Mouse (Mus musculus) activated CD4-positive, CD25-positive, alpha-beta regulatory T cell, adult 4 months (primary cell): ENCODE measurements at regions not wholly inside any gene's neighbourhood (a gene's known extent, or its start where the extent isn't known, plus 50 kb on each side); places are given as distances from the start of the nearest gene placed in this dataset.
"Not testable (repeated sequence)": the region's sequence is repeated elsewhere in the genome, so short reads cannot be mapped to it uniquely, and the experiment has no call there.

Experiments
- ATAC-seq: one replicate; pipeline ENCODE4 v1.8.0; 2017

GRCm38 (mm10) chr13:7007091-7007490 is 358.5 kb upstream of the Pfkp start:
- no peak for ATAC-seq

- ATAC-seq = not testable (repeated sequence)
Observed at GRCm38 (mm10) chr13:6998508-6999278, 350.1 kb upstream of the Pfkp start.

GRCm38 (mm10) chr13:6998094-6998493 is 349.5 kb upstream of the Pfkp start:
- no peak for ATAC-seq

GRCm38 (mm10) chr13:6992323-6992994 is 343.9 kb upstream of the Pfkp start:
- no peak for ATAC-seq

- ATAC-seq = no peak
Observed at GRCm38 (mm10) chr13:6991714-6992113, 343.1 kb upstream of the Pfkp start.

GRCm38 (mm10) chr13:6985012-6985996 is 336.7 kb upstream of the Pfkp start:
- no peak for ATAC-seq

- ATAC-seq = no peak
Observed at GRCm38 (mm10) chr13:6955713-6956112, 307.1 kb upstream of the Pfkp start.

- no peak for ATAC-seq
Observed at GRCm38 (mm10) chr13:6924136-6924535, 275.6 kb upstream of the Pfkp start.

- ATAC-seq = no peak
Observed at GRCm38 (mm10) chr13:6922357-6922721, 273.8 kb upstream of the Pfkp start.

GRCm38 (mm10) chr13:6921691-6922356 is 273.2 kb upstream of the Pfkp start:
- ATAC-seq = no peak

- no peak for ATAC-seq
Observed at GRCm38 (mm10) chr13:6906000-6906399, 257.4 kb upstream of the Pfkp start.

GRCm38 (mm10) chr13:6901682-6902081 is 253.1 kb upstream of the Pfkp start:
- no peak for ATAC-seq

- no peak for ATAC-seq
Observed at GRCm38 (mm10) chr13:6897666-6898065, 249.1 kb upstream of the Pfkp start.

- ATAC-seq = no peak
Observed at GRCm38 (mm10) chr13:6891458-6892076, 243.0 kb upstream of the Pfkp start.

- not testable (repeated sequence) for ATAC-seq
Observed at GRCm38 (mm10) chr13:6889446-6889845, 240.9 kb upstream of the Pfkp start.

- no peak for ATAC-seq
Observed at GRCm38 (mm10) chr13:6888381-6888780, 239.8 kb upstream of the Pfkp start.

- no peak for ATAC-seq
Observed at GRCm38 (mm10) chr13:6877018-6877901, 228.7 kb upstream of the Pfkp start.

GRCm38 (mm10) chr13:6862186-6862585 is 213.6 kb upstream of the Pfkp start:
- no peak for ATAC-seq

GRCm38 (mm10) chr13:6859551-6859950 is 211.0 kb upstream of the Pfkp start:
- no peak for ATAC-seq

- ATAC-seq = no peak
Observed at GRCm38 (mm10) chr13:6855199-6856148, 206.9 kb upstream of the Pfkp start.
